Mouse (Mus musculus): ENCODE results near the gene Acp6.

DNA sequence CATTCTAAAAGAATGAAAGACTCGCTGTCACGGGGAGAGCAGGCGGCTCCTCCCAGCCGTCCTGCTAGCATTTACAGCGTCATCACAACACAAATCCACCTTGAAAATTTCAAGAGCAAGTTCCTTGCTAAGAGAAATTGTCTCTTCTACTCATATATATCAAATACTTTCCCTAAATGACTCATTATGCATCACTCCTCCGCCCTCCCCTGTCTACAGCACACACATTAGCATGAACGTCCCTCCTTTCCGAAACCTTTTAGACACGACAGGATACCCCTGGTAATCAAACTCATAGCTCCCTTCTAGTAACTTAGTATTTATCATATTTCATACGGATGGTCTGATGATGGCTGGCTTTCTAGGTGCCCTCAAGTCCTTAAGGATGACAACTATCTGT lies 55.3 kb downstream of the Acp6 start:
- TF ChIP-seq CTCF (IDR thresholded peaks at IDR 0.05; ENCODE audit: low read depth) (no peak), EP300 (IDR thresholded peaks at IDR 0.05; ENCODE audit: low read depth) (no peak)

All from liver, embryonic 14.5 days (tissue).